Mouse (Mus musculus) MEL (cell line): ENCODE results near the gene Srrm2. TPM values are rescaled to one million over a fixed set of nuclear protein-coding genes. Genes with fewer than 3 reads are reported as not detected.

Experiments used
- DNase-seq: peaks from one replicate; pipeline ENCODE4 v3.0.0; 2011; ENCODE audit warnings: low read depth, low spot score
- H3K27ac ChIP-seq: 2 replicates; pipeline ENCODE4 v1.5.1; 2012; ENCODE audit warnings: low read depth, mild to moderate bottlenecking, control low read depth, low read length, moderate library complexity; ENCODE audit not compliant: control insufficient read depth
- H3K27me3 ChIP-seq, 2 experiments: fragments of 150-350 bp in 1 of 2; sonication (generic) in 1 of 2; 2 replicates each; pipeline ENCODE4 v1.6.1; 2012; ENCODE audit warnings: low read length in 2 of 2, mild to moderate bottlenecking in 2 of 2, improper control_type of control experiment in 1 of 2, moderate library complexity in 1 of 2; ENCODE audit not compliant: insufficient read depth in 2 of 2, control insufficient read depth in 1 of 2
- H3K36me3 ChIP-seq, 2 experiments: 2 replicates each; pipeline ENCODE4 v1.6.1; 2012 to 2014; ENCODE audit warnings: low read length in 2 of 2, improper control_type of control experiment in 1 of 2, inconsistent platforms in 1 of 2, mild to moderate bottlenecking in 1 of 2; ENCODE audit not compliant: insufficient read depth in 2 of 2, control insufficient read depth in 1 of 2
- H3K4me1 ChIP-seq, 2 experiments: fragments of 150-350 bp in 1 of 2; sonication (generic) in 1 of 2; 2 replicates each; pipeline ENCODE4 v1.6.1; 2012; ENCODE audit warnings: low read length in 2 of 2, improper control_type of control experiment in 1 of 2, mild to moderate bottlenecking in 1 of 2; ENCODE audit not compliant: insufficient read depth in 2 of 2, control insufficient read depth in 1 of 2
- H3K4me3 ChIP-seq, 2 experiments: fragments of 150-350 bp in 1 of 2; sonication (generic) in 1 of 2; 2 replicates each; pipeline ENCODE4 v1.5.1; 2012; ENCODE audit warnings: low read depth in 2 of 2, low read length in 2 of 2, mild to moderate bottlenecking in 2 of 2, moderate library complexity in 2 of 2, control low read depth in 1 of 2, improper control_type of control experiment in 1 of 2; ENCODE audit not compliant: control insufficient read depth in 1 of 2, insufficient read depth in 1 of 2
- H3K79me2 ChIP-seq: 2 replicates; pipeline ENCODE4 v1.6.1; 2012; ENCODE audit warnings: mild to moderate bottlenecking, low read length, moderate library complexity; ENCODE audit not compliant: control insufficient read depth, poor library complexity, insufficient read depth
- H3K9ac ChIP-seq: 2 replicates; pipeline ENCODE4 v1.6.1; 2012; ENCODE audit warnings: low read depth, mild to moderate bottlenecking, control low read depth, low read length, moderate library complexity; ENCODE audit not compliant: control insufficient read depth, poor library complexity, severe bottlenecking
- H3K9me3 ChIP-seq: fragments of 150-350 bp; sonication (generic); replicated peaks from 2 replicates; pipeline ENCODE4 v1.6.1; 2012; ENCODE audit warnings: mild to moderate bottlenecking, low read length, improper control_type of control experiment, moderate library complexity; ENCODE audit not compliant: insufficient read depth
- BHLHE40 ChIP-seq: IDR thresholded peaks from 2 replicates; pipeline ENCODE4 v1.6.1; 2012; ENCODE audit warnings: low read depth, mild to moderate bottlenecking, inconsistent platforms, low read length, improper control_type of control experiment, borderline replicate concordance
- CHD1 ChIP-seq: IDR thresholded peaks from 2 replicates; pipeline ENCODE4 v1.6.1; 2012; ENCODE audit warnings: low read depth, mild to moderate bottlenecking, inconsistent platforms, low read length, improper control_type of control experiment
- CHD2 ChIP-seq: IDR thresholded peaks from 2 replicates; pipeline ENCODE4 v1.6.1; 2011; ENCODE audit warnings: low read length, improper control_type of control experiment
- CTCF ChIP-seq, 3 experiments: IDR thresholded peaks in 2 of 3; conservative IDR thresholded peaks in 1 of 3; 2 replicates each; pipeline ENCODE4 v1.5.1; 2011 to 2012; ENCODE audit warnings: low read length in 3 of 3, low read depth in 2 of 3, mild to moderate bottlenecking in 2 of 3, improper control_type of control experiment in 1 of 3, inconsistent platforms in 1 of 3, mixed read lengths in 1 of 3, moderate library complexity in 1 of 3; ENCODE audit not compliant: control insufficient read depth in 1 of 3, insufficient read depth in 1 of 3, poor library complexity in 1 of 3, severe bottlenecking in 1 of 3
- E2F4 ChIP-seq: IDR thresholded peaks from 2 replicates; pipeline ENCODE4 v1.6.1; 2011; ENCODE audit warnings: low read depth, low read length, improper control_type of control experiment, borderline replicate concordance
- ELF1 ChIP-seq: IDR thresholded peaks from 2 replicates; pipeline ENCODE4 v1.6.1; 2014; ENCODE audit warnings: low read depth, mild to moderate bottlenecking, inconsistent platforms, low read length, improper control_type of control experiment, moderate library complexity
- EP300 ChIP-seq, 2 experiments: IDR thresholded peaks; 2 replicates each; pipeline ENCODE4 v1.6.1; 2011; ENCODE audit warnings: improper control_type of control experiment in 2 of 2, low read length in 2 of 2, low read depth in 1 of 2, mild to moderate bottlenecking in 1 of 2
- ETS1 ChIP-seq: IDR thresholded peaks from 2 replicates; pipeline ENCODE4 v1.6.1; 2012; ENCODE audit warnings: low read depth, mild to moderate bottlenecking, inconsistent platforms, low read length, improper control_type of control experiment, moderate library complexity
- GATA1 ChIP-seq: IDR thresholded peaks from 2 replicates; pipeline ENCODE4 v1.6.1; 2011; ENCODE audit warnings: low read depth, low read length, improper control_type of control experiment
- HCFC1 ChIP-seq: IDR thresholded peaks from 2 replicates; pipeline ENCODE4 v1.6.1; 2012; ENCODE audit warnings: low read depth, mild to moderate bottlenecking, inconsistent platforms, low read length, improper control_type of control experiment, moderate library complexity
- JUND ChIP-seq: IDR thresholded peaks from 2 replicates; pipeline ENCODE4 v1.6.1; 2011; ENCODE audit warnings: low read depth, mild to moderate bottlenecking, improper control_type of control experiment, low read length
- KAT2A ChIP-seq: conservative IDR thresholded peaks from 2 replicates; pipeline ENCODE4 v1.6.1; 2012; ENCODE audit warnings: low read depth, low read length, improper control_type of control experiment, inconsistent platforms
- MAFK ChIP-seq: IDR thresholded peaks from 2 replicates; pipeline ENCODE4 v1.6.1; 2011; ENCODE audit warnings: low read depth, mild to moderate bottlenecking, low read length, improper control_type of control experiment, borderline replicate concordance
- MAX ChIP-seq: IDR thresholded peaks from 2 replicates; pipeline ENCODE4 v1.6.1; 2011; ENCODE audit warnings: low read length, improper control_type of control experiment
- MAZ ChIP-seq: IDR thresholded peaks from 2 replicates; pipeline ENCODE4 v1.6.1; 2012; ENCODE audit warnings: low read depth, mild to moderate bottlenecking, inconsistent platforms, low read length, improper control_type of control experiment
- MEF2A ChIP-seq: IDR thresholded peaks from 2 replicates; pipeline ENCODE4 v1.6.1; 2014; ENCODE audit warnings: low read depth, mild to moderate bottlenecking, inconsistent platforms, low read length, improper control_type of control experiment; ENCODE audit not compliant: poor library complexity, insufficient replicate concordance, severe bottlenecking; ENCODE audit errors: extremely low read depth
- MXI1 ChIP-seq: IDR thresholded peaks from 2 replicates; pipeline ENCODE4 v1.6.1; 2011; ENCODE audit warnings: mild to moderate bottlenecking, low read depth, low read length, improper control_type of control experiment
- MYB ChIP-seq: IDR thresholded peaks from 2 replicates; pipeline ENCODE4 v1.6.1; 2011; ENCODE audit warnings: mild to moderate bottlenecking, low read depth, low read length, improper control_type of control experiment
- MYC ChIP-seq: IDR thresholded peaks from 2 replicates; pipeline ENCODE4 v1.6.1; 2011; ENCODE audit warnings: low read depth, mild to moderate bottlenecking, low read length, improper control_type of control experiment, moderate library complexity
- NELFE ChIP-seq: IDR thresholded peaks from 2 replicates; pipeline ENCODE4 v1.6.1; 2011; ENCODE audit warnings: low read depth, low read length, improper control_type of control experiment
- NRF1 ChIP-seq: IDR thresholded peaks from 2 replicates; pipeline ENCODE4 v1.6.1; 2014; ENCODE audit warnings: low read depth, mild to moderate bottlenecking, inconsistent platforms, low read length, improper control_type of control experiment, moderate library complexity; ENCODE audit not compliant: poor library complexity, insufficient read depth, severe bottlenecking
- POLR2A ChIP-seq, 2 experiments: IDR thresholded peaks; 2 replicates each; pipeline ENCODE4 v1.6.1; 2011 to 2012; ENCODE audit warnings: low read length in 2 of 2, mild to moderate bottlenecking in 2 of 2, control low read depth in 1 of 2, improper control_type of control experiment in 1 of 2, low read depth in 1 of 2, moderate library complexity in 1 of 2; ENCODE audit not compliant: control insufficient read depth in 1 of 2, insufficient read depth in 1 of 2, poor library complexity in 1 of 2
- POLR2AphosphoS2 ChIP-seq: IDR thresholded peaks from 2 replicates; pipeline ENCODE4 v1.6.1; 2011; ENCODE audit warnings: low read length, improper control_type of control experiment
- RAD21 ChIP-seq: IDR thresholded peaks from 2 replicates; pipeline ENCODE4 v1.6.1; 2011; ENCODE audit warnings: mild to moderate bottlenecking, low read depth, low read length, improper control_type of control experiment
- RCOR1 ChIP-seq: IDR thresholded peaks from 2 replicates; pipeline ENCODE4 v1.6.1; 2012; ENCODE audit warnings: low read depth, mild to moderate bottlenecking, inconsistent platforms, low read length, improper control_type of control experiment
- SIN3A ChIP-seq: IDR thresholded peaks from 2 replicates; pipeline ENCODE4 v1.6.1; 2012; ENCODE audit warnings: low read length, improper control_type of control experiment, inconsistent platforms
- SMC3 ChIP-seq: IDR thresholded peaks from 2 replicates; pipeline ENCODE4 v1.6.1; 2011; ENCODE audit warnings: low read depth, low read length, improper control_type of control experiment
- TBP ChIP-seq: IDR thresholded peaks from 2 replicates; pipeline ENCODE4 v1.8.0; 2011; ENCODE audit warnings: low read depth, low read length, improper control_type of control experiment
- TCF12 ChIP-seq: IDR thresholded peaks from 2 replicates; pipeline ENCODE4 v1.6.1; 2014; ENCODE audit warnings: low read depth, mild to moderate bottlenecking, inconsistent platforms, low read length, improper control_type of control experiment, moderate library complexity
- USF1 ChIP-seq: IDR thresholded peaks from 2 replicates; pipeline ENCODE4 v1.6.1; 2014; ENCODE audit warnings: low read depth, mild to moderate bottlenecking, inconsistent platforms, low read length, improper control_type of control experiment, moderate library complexity
- ZC3H11A ChIP-seq: IDR thresholded peaks from 2 replicates; pipeline ENCODE4 v1.6.1; 2012; ENCODE audit warnings: low read depth, mild to moderate bottlenecking, inconsistent platforms, low read length, improper control_type of control experiment
- ZKSCAN1 ChIP-seq: IDR thresholded peaks from 2 replicates; pipeline ENCODE4 v1.6.1; 2012; ENCODE audit warnings: low read depth, mild to moderate bottlenecking, inconsistent platforms, low read length, improper control_type of control experiment, moderate library complexity
- ZNF384 ChIP-seq: IDR thresholded peaks from 2 replicates; pipeline ENCODE4 v1.6.1; 2012; ENCODE audit warnings: low read depth, mild to moderate bottlenecking, inconsistent platforms, low read length, improper control_type of control experiment
- polyA plus RNA-seq, 2 experiments: library from polyadenylated mRNA; stranded (reverse) in 1 of 2; unstranded in 1 of 2; fragments of >175 nt in 1 of 2; fragments of >200 nt in 1 of 2; gene quantifications; 2 replicates each; pipeline versions ENCODE4 v1.2.1 to v1.2.4; 2012; ENCODE audit warnings: low replicate concordance in 2 of 2, low read depth in 1 of 2; ENCODE audit not compliant: insufficient read length in 2 of 2, insufficient read depth in 1 of 2, missing spikeins in 1 of 2
- total RNA-seq: library from RNA; depleted of rRNA; stranded (reverse); fragments of 300-350 nt; gene quantifications from 2 replicates; pipeline ENCODE4 v1.2.3, GENCODE M21; 2012

Gene Srrm2
- total and polyA plus RNA-seq, 3 experiments, result 56.2 to 988 (median 505) TPM

GRCm38 (mm10) chr17:23850853-23851749 is 60.8 kb downstream of the Srrm2 start:
- DNase-seq, result peak; percentile 86
- peak in 1 of 2 experiments; percentile 45; a peak in 2 of 4 replicates for TF ChIP-seq EP300 (IDR thresholded peaks at IDR 0.05; ENCODE audit: low read depth in 1 of 2, low read length in 2 of 2)
- peak; percentile 39 for TF ChIP-seq RAD21
- TF ChIP-seq KAT2A, result no peak; the same call in 1 of the 2 replicates
- TF ChIP-seq TBP, result peak; percentile 87
- peak; percentile 71 for TF ChIP-seq NRF1
- peak; percentile 56 for TF ChIP-seq SMC3
- TF ChIP-seq E2F4, result no peak
- TF ChIP-seq MAFK, result no peak
- TF ChIP-seq USF1, result no peak
- TF ChIP-seq MYC, result peak; percentile 81; the same call in 1 of the 2 replicates
- TF ChIP-seq POLR2A (IDR thresholded peaks at IDR 0.05; ENCODE audit: control insufficient read depth in 1 of 2, insufficient read depth in 1 of 2, low read depth in 1 of 2, low read length in 2 of 2, poor library complexity in 1 of 2), result peak in 1 of 2 experiments; percentile 74; a peak in 2 of 4 replicates
- peak; percentile 60 for TF ChIP-seq HCFC1
- peak; percentile 60; the same call in 1 of the 2 replicates for TF ChIP-seq MXI1
- 0 out of 2 replicates have a peak, but pooled peaks have one; percentile 16 for TF ChIP-seq ZNF384
- peak; percentile 51; the same call in 1 of the 2 replicates for TF ChIP-seq ELF1
- TF ChIP-seq ETS1, result peak; percentile 52
- TF ChIP-seq ZC3H11A, result no peak
- TF ChIP-seq JUND, result no peak
- no peak for TF ChIP-seq ZKSCAN1
- TF ChIP-seq POLR2AphosphoS2, result peak; percentile 37; the same call in 1 of the 2 replicates
- peak; percentile 26; the same call in 1 of the 2 replicates for TF ChIP-seq SIN3A
- peak; percentile 65 to 84 (median 65) for TF ChIP-seq CTCF (IDR thresholded peaks at IDR 0.05 in 2 of 3, conservative IDR thresholded peaks at IDR 0.05 in 1 of 3; ENCODE audit: control insufficient read depth in 1 of 3, insufficient read depth in 1 of 3, low read depth in 2 of 3, low read length in 3 of 3, poor library complexity in 1 of 3, severe bottlenecking in 1 of 3)
- no peak for TF ChIP-seq MEF2A
- TF ChIP-seq MAX, result peak; percentile 42; the same call in 1 of the 2 replicates
- TF ChIP-seq RCOR1, result no peak
- no peak for TF ChIP-seq MAZ
- no peak for TF ChIP-seq MYB
- TF ChIP-seq CHD1, result no peak
- TF ChIP-seq CHD2, result no peak
- peak; percentile 62 for TF ChIP-seq NELFE
- peak; percentile 26; the same call in 1 of the 2 replicates for TF ChIP-seq BHLHE40
- TF ChIP-seq TCF12, result no peak
- TF ChIP-seq GATA1, result peak; percentile 73; the same call in 1 of the 2 replicates
- Histone ChIP-seq H3K27me3 (no peaks in the 10 kb centered on the region), H3K9me3 (no peaks in the 10 kb centered on the region), H3K36me3 (peaks cover 0 to 2% of the 10 kb centered on the region in 2 experiments; a peak in 2 of 4 replicates), H3K27ac (peak overlapping the region; percentile 64), H3K79me2 (no peaks in the 10 kb centered on the region), H3K9ac (peak overlapping the region; percentile 48), H3K4me3 (peak overlapping the region; percentile 31 to 33; a peak in 3 of 4 replicates), H3K4me1 (peaks cover 2 to 4% of the 10 kb centered on the region in 2 experiments)
